Mouse (Mus musculus): ENCODE data around the gene Hid1. TPM values are rescaled to one million over a fixed set of nuclear protein-coding genes. Genes with fewer than 3 reads are reported as not detected.

The Hid1 gene
- polyA plus RNA-seq, 1 experiment: 30.2 TPM

- peaks cover 33% of the 10 kb centered on the region for H3K4me1 ChIP-seq (ENCODE audit: control insufficient read depth, insufficient read depth, insufficient read length, low read length)
- 21% methylated on average over 1 of the region's 1 CpGs for WGBS
- peak overlapping the region; percentile 36; the same call in 1 of the 2 replicates for H3K27ac ChIP-seq (ENCODE audit: insufficient read depth, low read depth, low read length)
- H3K27me3 ChIP-seq (ENCODE audit: control insufficient read depth, insufficient read depth, low read length): peaks cover 16% of the 10 kb centered on the region
- TF ChIP-seq POLR2A (IDR thresholded peaks at IDR 0.05; ENCODE audit: low read depth, low read length) (no peak), CTCF (IDR thresholded peaks at IDR 0.05; ENCODE audit: extremely low read depth, insufficient read length, insufficient replicate concordance, low read depth, low read length) (no peak)
- no peaks in the 10 kb centered on the region for H3K36me3 ChIP-seq (ENCODE audit: control insufficient read depth, insufficient read depth, low read length)
- H3K4me3 ChIP-seq (ENCODE audit: low read depth, low read length): no peak overlapping the region
Observed at GRCm38 (mm10) chr11:115337826-115338225, 29.7 kb downstream of the Hid1 start.

DNA sequence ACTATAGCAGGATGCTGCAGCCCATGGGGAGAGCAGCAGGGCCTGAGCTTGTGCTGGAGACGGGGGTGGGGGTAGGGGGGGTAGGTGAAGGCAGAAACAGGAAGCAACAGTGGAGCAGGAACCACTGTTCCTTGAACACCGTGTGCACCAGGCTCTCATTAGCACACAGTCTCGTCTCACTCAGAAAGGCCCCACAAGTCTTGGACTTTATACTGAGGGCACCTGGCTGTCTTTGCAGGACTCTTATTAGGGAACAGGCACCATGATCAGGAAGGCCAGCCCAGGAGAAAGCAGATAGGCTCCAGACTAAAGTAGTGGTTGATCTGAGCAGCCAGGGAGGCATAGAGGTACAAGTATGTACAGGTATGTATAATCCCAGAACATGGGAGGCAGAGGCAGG, 30.2 kb downstream of the Hid1 start:
- no peaks in the 10 kb centered on the region for H3K36me3 ChIP-seq (ENCODE audit: control insufficient read depth, insufficient read depth, low read length)
- no peak overlapping the region for H3K4me3 ChIP-seq (ENCODE audit: low read depth, low read length)
- H3K4me1 ChIP-seq (ENCODE audit: control insufficient read depth, insufficient read depth, insufficient read length, low read length): peaks cover 33% of the 10 kb centered on the region
- TF ChIP-seq POLR2A (IDR thresholded peaks at IDR 0.05; ENCODE audit: low read depth, low read length) (no peak), CTCF (IDR thresholded peaks at IDR 0.05; ENCODE audit: extremely low read depth, insufficient read length, insufficient replicate concordance, low read depth, low read length) (no peak)
- 11% methylated on average over 3 of the region's 3 CpGs for WGBS
- peak overlapping the region; percentile 36; the same call in 1 of the 2 replicates for H3K27ac ChIP-seq (ENCODE audit: insufficient read depth, low read depth, low read length)
- H3K27me3 ChIP-seq (ENCODE audit: control insufficient read depth, insufficient read depth, low read length): peaks cover 16% of the 10 kb centered on the region

- no peak overlapping the region for H3K4me3 ChIP-seq (ENCODE audit: low read depth, low read length)
- 30% methylated on average over 6 of the region's 6 CpGs for WGBS
- TF ChIP-seq CTCF (IDR thresholded peaks at IDR 0.05; ENCODE audit: extremely low read depth, insufficient read length, insufficient replicate concordance, low read depth, low read length): no peak
- TF ChIP-seq POLR2A (IDR thresholded peaks at IDR 0.05; ENCODE audit: low read depth, low read length): no peak
- H3K27me3 ChIP-seq (ENCODE audit: control insufficient read depth, insufficient read depth, low read length): peaks cover 17% of the 10 kb centered on the region
- H3K4me1 ChIP-seq (ENCODE audit: control insufficient read depth, insufficient read depth, insufficient read length, low read length): peaks cover 23% of the 10 kb centered on the region
- no peaks in the 10 kb centered on the region for H3K36me3 ChIP-seq (ENCODE audit: control insufficient read depth, insufficient read depth, low read length)
- no peak overlapping the region for H3K27ac ChIP-seq (ENCODE audit: insufficient read depth, low read depth, low read length)
Observed at GRCm38 (mm10) chr11:115336115-115336514, 31.4 kb downstream of the Hid1 start.

GRCm38 (mm10) chr11:115335223-115335622, 32.3 kb downstream of the Hid1 start:
- no peak overlapping the region for H3K27ac ChIP-seq (ENCODE audit: insufficient read depth, low read depth, low read length)
- peaks cover 18% of the 10 kb centered on the region for H3K27me3 ChIP-seq (ENCODE audit: control insufficient read depth, insufficient read depth, low read length)
- H3K4me3 ChIP-seq (ENCODE audit: low read depth, low read length): peak overlapping the region; percentile 46
- H3K4me1 ChIP-seq (ENCODE audit: control insufficient read depth, insufficient read depth, insufficient read length, low read length): peaks cover 23% of the 10 kb centered on the region
- 0 out of 2 replicates have a peak, but pooled peaks have one; percentile 9 for TF ChIP-seq POLR2A (IDR thresholded peaks at IDR 0.05; ENCODE audit: low read depth, low read length)
- no peak for TF ChIP-seq CTCF (IDR thresholded peaks at IDR 0.05; ENCODE audit: extremely low read depth, insufficient read length, insufficient replicate concordance, low read depth, low read length)
- WGBS: 30% methylated on average over 12 of the region's 12 CpGs
- no peaks in the 10 kb centered on the region for H3K36me3 ChIP-seq (ENCODE audit: control insufficient read depth, insufficient read depth, low read length)

DNA sequence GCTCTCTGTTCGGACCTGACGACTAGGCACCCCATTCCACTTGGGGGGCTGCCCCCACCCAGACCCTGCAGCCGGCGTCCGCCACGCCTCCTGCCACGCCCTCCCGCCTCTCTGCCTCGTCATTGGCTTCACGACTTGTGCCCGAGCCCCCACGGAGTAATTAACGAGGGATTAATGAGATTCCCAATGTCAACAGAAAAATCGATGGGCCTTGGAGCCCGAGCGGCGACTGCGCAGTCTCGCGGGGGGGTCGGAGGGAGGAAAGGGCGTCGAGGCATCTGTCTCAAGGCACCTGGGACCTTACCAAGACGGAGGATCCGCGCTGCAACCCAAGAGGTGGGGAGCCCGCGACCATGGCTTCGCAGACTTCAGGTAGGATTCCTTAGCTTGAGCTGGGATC, 33.0 kb downstream of the Hid1 start, which contains the start of gene Otop3:
TSS of gene Otop3 (plus strand) at position 201 of the 400 bp plus-strand sequence.
- H3K4me1 ChIP-seq (ENCODE audit: control insufficient read depth, insufficient read depth, insufficient read length, low read length): peaks cover 23% of the 10 kb centered on the region
- peak within 1 kb of the TSS; percentile 46 for H3K4me3 ChIP-seq (ENCODE audit: low read depth, low read length)
- no peak for TF ChIP-seq POLR2A (IDR thresholded peaks at IDR 0.05; ENCODE audit: low read depth, low read length)
- no peak for TF ChIP-seq CTCF (IDR thresholded peaks at IDR 0.05; ENCODE audit: extremely low read depth, insufficient read length, insufficient replicate concordance, low read depth, low read length)
- peaks cover 18% of the 10 kb centered on the region for H3K27me3 ChIP-seq (ENCODE audit: control insufficient read depth, insufficient read depth, low read length)
- no peak within 1 kb of the TSS for H3K27ac ChIP-seq (ENCODE audit: insufficient read depth, low read depth, low read length)
- 5% methylated on average over 29 of the region's 29 CpGs for WGBS
- H3K36me3 ChIP-seq (ENCODE audit: control insufficient read depth, insufficient read depth, low read length): no peaks in the 10 kb centered on the region

GRCm38 (mm10) chr11:115329339-115329738, 38.2 kb downstream of the Hid1 start:
- TF ChIP-seq CTCF (IDR thresholded peaks at IDR 0.05; ENCODE audit: extremely low read depth, insufficient read length, insufficient replicate concordance, low read depth, low read length) (peak; percentile 17; the same call in 1 of the 2 replicates), POLR2A (IDR thresholded peaks at IDR 0.05; ENCODE audit: low read depth, low read length) (no peak)
- 64% methylated on average over 15 of the region's 15 CpGs for WGBS
- Histone ChIP-seq H3K27ac (ENCODE audit: insufficient read depth, low read depth, low read length) (no peak overlapping the region), H3K27me3 (ENCODE audit: control insufficient read depth, insufficient read depth, low read length) (peaks cover 10% of the 10 kb centered on the region), H3K4me3 (ENCODE audit: low read depth, low read length) (no peak overlapping the region), H3K4me1 (ENCODE audit: control insufficient read depth, insufficient read depth, insufficient read length, low read length) (peaks cover 5% of the 10 kb centered on the region), H3K36me3 (ENCODE audit: control insufficient read depth, insufficient read depth, low read length) (no peaks in the 10 kb centered on the region)

DNA sequence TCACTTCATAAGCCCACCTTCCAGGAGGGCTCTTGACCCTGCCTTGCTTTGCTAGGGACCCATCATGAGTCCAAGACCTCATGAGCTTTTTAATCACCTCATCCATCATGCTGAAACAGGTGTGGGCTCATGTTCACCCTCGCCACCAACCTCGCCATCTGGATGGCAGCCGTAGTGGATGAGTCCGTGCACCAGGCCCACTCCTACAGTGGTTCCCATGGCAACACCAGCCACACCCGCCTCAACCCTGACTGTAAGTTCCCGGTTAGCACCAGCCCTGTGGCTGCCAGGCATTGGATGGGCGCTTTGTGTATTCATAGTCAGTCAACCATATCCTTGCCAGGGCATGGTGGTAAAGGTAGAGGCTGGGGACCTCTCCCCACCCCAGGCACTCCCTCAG, 40.8 kb downstream of the Hid1 start:
- no peak overlapping the region for H3K4me3 ChIP-seq (ENCODE audit: low read depth, low read length)
- peaks cover 25% of the 10 kb centered on the region for H3K27me3 ChIP-seq (ENCODE audit: control insufficient read depth, insufficient read depth, low read length)
- 0 out of 2 replicates have a peak, but pooled peaks cover 5% of the 10 kb centered on the region for H3K4me1 ChIP-seq (ENCODE audit: control insufficient read depth, insufficient read depth, insufficient read length, low read length)
- no peak overlapping the region for H3K27ac ChIP-seq (ENCODE audit: insufficient read depth, low read depth, low read length)
- TF ChIP-seq POLR2A (IDR thresholded peaks at IDR 0.05; ENCODE audit: low read depth, low read length) (no peak), CTCF (IDR thresholded peaks at IDR 0.05; ENCODE audit: extremely low read depth, insufficient read length, insufficient replicate concordance, low read depth, low read length) (no peak)
- H3K36me3 ChIP-seq (ENCODE audit: control insufficient read depth, insufficient read depth, low read length): no peaks in the 10 kb centered on the region
- 35% methylated on average over 7 of the region's 7 CpGs for WGBS

All from small intestine, adult 2 months (tissue).